Comparison of ENCODE assay signal across 10 mouse cellular contexts in genomic region chr11:98333981-98334741, GRCm38 (mm10). TPM values are rescaled to one million over a fixed set of nuclear protein-coding genes. Genes with fewer than 3 reads are reported as not detected.
DNase-seq lines count a peak whose midpoint lies in the region; ATAC-seq lines count a peak whose summit lies in the region.
"Had no signal": no experiment of that assay in that cellular context is flagged by ENCODE, and none has a peak within 500 bp of the region (broad histone marks: within the 10 kb centered on the region; RNA-seq: fewer than 3 reads in every experiment).

No protein-coding gene starts in this region.

- H3K4me3 ChIP-seq in kidney, embryonic 15.5 days (replicated peaks) = peak overlapping the region; percentile 32
- H3K4me3 ChIP-seq in hindbrain, embryonic 11.5 days (ENCODE audit: low read depth, low read length) = peak overlapping the region; percentile 13; the same call in 1 of the 2 replicates
- H3K4me3 ChIP-seq in midbrain, embryonic 15.5 days = peak overlapping the region; percentile 36

- H3K27me3 ChIP-seq in kidney, embryonic 15.5 days = peaks cover 100% of the 10 kb centered on the region
- H3K27me3 ChIP-seq in hindbrain, embryonic 11.5 days (ENCODE audit: control insufficient read depth, insufficient read depth, low read length) = peaks cover 100% of the 10 kb centered on the region
- peaks cover 92% of the 10 kb centered on the region for H3K27me3 ChIP-seq in midbrain, embryonic 15.5 days (replicated peaks)

- no peak overlapping the region for H3K27ac ChIP-seq in kidney, embryonic 15.5 days
- no peak overlapping the region for H3K27ac ChIP-seq in hindbrain, embryonic 11.5 days (ENCODE audit: low read depth, low read length)
- peak overlapping the region; percentile 45; the same call in 1 of the 2 replicates for H3K27ac ChIP-seq in midbrain, embryonic 15.5 days
- H3K27ac ChIP-seq: liver, embryonic 14.5 days had no signal

- H3K9me3 ChIP-seq in kidney, embryonic 15.5 days (replicated peaks) = no peaks in the 10 kb centered on the region
- H3K9me3 ChIP-seq in hindbrain, embryonic 11.5 days (ENCODE audit: control insufficient read depth, low read length) = no peaks in the 10 kb centered on the region
- no peaks in the 10 kb centered on the region for H3K9me3 ChIP-seq in midbrain, embryonic 15.5 days

- 3% methylated on average over 31 of the region's 41 CpGs for WGBS in kidney, embryonic 15.5 days
- whole genome bisulfite sequencing in hindbrain, embryonic 11.5 days = 4% methylated on average over 25 of the region's 41 CpGs
- 2% methylated on average over 37 of the region's 41 CpGs for WGBS in midbrain, embryonic 15.5 days

- no peaks in the 10 kb centered on the region for H3K36me3 ChIP-seq in kidney, embryonic 15.5 days
- H3K36me3 ChIP-seq in hindbrain, embryonic 11.5 days (ENCODE audit: control insufficient read depth, insufficient read depth, low read length) = no peaks in the 10 kb centered on the region
- no peaks in the 10 kb centered on the region for H3K36me3 ChIP-seq in midbrain, embryonic 15.5 days (replicated peaks)

- peak; percentile 41; the same call in 1 of the 2 replicates for ATAC-seq in kidney, embryonic 15.5 days (replicated peaks; ENCODE audit: low FRiP score)
- no peak for ATAC-seq in hindbrain, embryonic 11.5 days (ENCODE audit: low FRiP score)
- peak; percentile 19; the same call in 1 of the 2 replicates for ATAC-seq in midbrain, embryonic 15.5 days (replicated peaks)

- no peak overlapping the region; the same call in 1 of the 2 replicates for H3K9ac ChIP-seq in kidney, embryonic 15.5 days
- H3K9ac ChIP-seq in hindbrain, embryonic 11.5 days (ENCODE audit: low read depth, low read length) = no peak overlapping the region
- H3K9ac ChIP-seq in midbrain, embryonic 15.5 days = peak overlapping the region; percentile 43; the same call in 1 of the 2 replicates
- H3K9ac ChIP-seq: liver, embryonic 14.5 days had no signal

- peaks cover 23% of the 10 kb centered on the region for H3K4me1 ChIP-seq in kidney, embryonic 15.5 days
- peaks cover 12% of the 10 kb centered on the region; the same call in 1 of the 2 replicates for H3K4me1 ChIP-seq in hindbrain, embryonic 11.5 days (replicated peaks; ENCODE audit: control insufficient read depth, insufficient read depth, low read length)
- peaks cover 25% of the 10 kb centered on the region for H3K4me1 ChIP-seq in midbrain, embryonic 15.5 days

- DNase-seq in kidney, postnatal 36 days = no peak
- DNase-seq in cerebellum, adult 18-20 months = peak; percentile 65 to 81
- DNase-seq in hindbrain, embryonic 11.5 days (ENCODE audit: low spot score) = no peak
- DNase-seq in adrenal gland, postnatal 36 days = no peak
- DNase-seq in thymus, postnatal 36 days = no peak
- DNase-seq in adrenal gland, adult 18-20 months (ENCODE audit: low spot score in 2 of 2) = no peak

- H3K4me2 ChIP-seq in kidney, embryonic 15.5 days = peak overlapping the region; percentile 58
- peak overlapping the region; percentile 30 for H3K4me2 ChIP-seq in hindbrain, embryonic 11.5 days (replicated peaks; ENCODE audit: low read depth, low read length)
- H3K4me2 ChIP-seq in midbrain, embryonic 15.5 days = peak overlapping the region; percentile 65

RNA-seq across cellular contexts. Expression of gene Neurod2, which starts 4.7 kb away (rescaled TPM):
- not detected in 2 replicates for polyA plus RNA-seq in kidney, embryonic 15.5 days (2015; fragmentation: Nextera tagmentation; extraction: Ambion mirVana)
- polyA plus RNA-seq in hindbrain, embryonic 11.5 days (2014; fragmentation: Nextera tagmentation; extraction: Ambion mirVana) = 0.27 and 0.36 TPM in 2 replicates
- 6.5 and 9.0 TPM in 2 replicates for polyA plus RNA-seq in midbrain, embryonic 15.5 days (2015; fragmentation: Nextera tagmentation; extraction: Ambion mirVana)
- total RNA-seq in adrenal gland, postnatal 36 days (2021) = not detected
- not detected for total RNA-seq in adrenal gland, adult 18-20 months (2021)
- total RNA-seq: MEL had no signal
- polyA plus RNA-seq: liver, embryonic 14.5 days had no signal

RNA-seq across cellular contexts. Expression of gene Ppp1r1b, which starts 14.0 kb away (rescaled TPM):
- 2.8 and 6.8 TPM in 2 replicates for polyA plus RNA-seq in kidney, embryonic 15.5 days (2015; fragmentation: Nextera tagmentation; extraction: Ambion mirVana)
- polyA plus RNA-seq in hindbrain, embryonic 11.5 days (2014; fragmentation: Nextera tagmentation; extraction: Ambion mirVana) = 0.29 and 0.70 TPM in 2 replicates
- polyA plus RNA-seq in midbrain, embryonic 15.5 days (2015; fragmentation: Nextera tagmentation; extraction: Ambion mirVana) = 2.0 and 4.0 TPM in 2 replicates
- total RNA-seq in adrenal gland, postnatal 36 days (2021) = not detected
- total RNA-seq in adrenal gland, adult 18-20 months (2021) = under 1 TPM; 0.27 to 0.32 TPM

RNA-seq across cellular contexts. Expression of gene Stard3, which starts 24.0 kb away (rescaled TPM):
- polyA plus RNA-seq in kidney, embryonic 15.5 days (2015; fragmentation: Nextera tagmentation; extraction: Ambion mirVana) = 46.4 and 53.1 TPM in 2 replicates
- polyA plus RNA-seq in hindbrain, embryonic 11.5 days (2014; fragmentation: Nextera tagmentation; extraction: Ambion mirVana) = 40.1 and 43.2 TPM in 2 replicates
- 38.2 and 44.6 TPM in 2 replicates for polyA plus RNA-seq in midbrain, embryonic 15.5 days (2015; fragmentation: Nextera tagmentation; extraction: Ambion mirVana)
- total RNA-seq in adrenal gland, postnatal 36 days (2021) = 10 to 100 TPM; 22.3 to 23.2 TPM
- 10 to 100 TPM; 23.4 to 24.4 TPM for total RNA-seq in adrenal gland, adult 18-20 months (2021)

RNA-seq across cellular contexts. Expression of gene Tcap, which starts 49.5 kb away (rescaled TPM):
- polyA plus RNA-seq in kidney, embryonic 15.5 days (2015; fragmentation: Nextera tagmentation; extraction: Ambion mirVana) = 2.5 and 3.5 TPM in 2 replicates
- 0.53 and 0.54 TPM in 2 replicates for polyA plus RNA-seq in hindbrain, embryonic 11.5 days (2014; fragmentation: Nextera tagmentation; extraction: Ambion mirVana)
- polyA plus RNA-seq in midbrain, embryonic 15.5 days (2015; fragmentation: Nextera tagmentation; extraction: Ambion mirVana) = 0.43 TPM in 1 of 2 replicates, not detected in the other
- 1 to 10 TPM in 1 of 2 experiments, under 1 TPM in 1; 0.43 to 1.2 TPM for total RNA-seq in adrenal gland, postnatal 36 days (2021)
- total RNA-seq in adrenal gland, adult 18-20 months (2021) = 1 to 10 TPM in 1 of 2 experiments, not detected in 1; 3.5 TPM
- total RNA-seq: MEL had no signal

RNA-seq across cellular contexts. Expression of gene Pnmt, which starts 52.1 kb away (rescaled TPM):
- 2.7 and 3.8 TPM in 2 replicates for polyA plus RNA-seq in kidney, embryonic 15.5 days (2015; fragmentation: Nextera tagmentation; extraction: Ambion mirVana)
- 0.54 and 0.93 TPM in 2 replicates for polyA plus RNA-seq in hindbrain, embryonic 11.5 days (2014; fragmentation: Nextera tagmentation; extraction: Ambion mirVana)
- 1.2 and 1.3 TPM in 2 replicates for polyA plus RNA-seq in midbrain, embryonic 15.5 days (2015; fragmentation: Nextera tagmentation; extraction: Ambion mirVana)
- total RNA-seq in adrenal gland, postnatal 36 days (2021) = 100 to 1,000 TPM; 363 to 581 TPM
- total RNA-seq in adrenal gland, adult 18-20 months (2021) = 100 to 1,000 TPM; 313 to 497 TPM
- total RNA-seq: MEL had no signal
- polyA plus RNA-seq: liver, embryonic 14.5 days had no signal

Comparison
In these comparisons a context has a peak if more than half of its experiments do, and no peak if none do; other contexts are left out.
1. DNase-seq: peak in cerebellum, adult 18-20 months (2 of 2); none in kidney, postnatal 36 days (0 of 2), hindbrain, embryonic 11.5 days (single experiment), adrenal gland, postnatal 36 days (0 of 2), thymus, postnatal 36 days (0 of 2) and adrenal gland, adult 18-20 months (0 of 2).
2. Peak in every context shown above with its lines, with median percentiles within 50 percentile points of each other: H3K4me2 ChIP-seq and H3K4me3 ChIP-seq.